Mouse (Mus musculus) forebrain, embryonic 11.5 days (tissue): ENCODE measurements around the gene Atg9a. TPM values are rescaled to one million over a fixed set of nuclear protein-coding genes. Genes with fewer than 3 reads are reported as not detected.
A peak's percentile ranks its signal among the peaks of the same experiment; 100 is the strongest.
"Not testable (repeated sequence)": the region's sequence is repeated elsewhere in the genome, so short reads cannot be mapped to it uniquely, and the experiment has no call there.

ENCODE experiments used
- ATAC-seq: fragments of 200-750 bp; cut with Nextera tagmentation; replicated peaks from 2 replicates; pipeline ENCODE4 v1.8.0; 2017; ENCODE audit warnings: moderate TSS enrichment; ENCODE audit not compliant: low FRiP score
- DNase-seq: peaks from one replicate; pipeline ENCODE4 v3.0.0-alpha.2; 2017; ENCODE audit warnings: low spot score
- H3K27ac ChIP-seq: fragments of 300-500 bp; sonication (generic); 2 replicates; pipeline ENCODE4 v1.5.1; 2014; ENCODE audit warnings: low read depth, low read length
- H3K27me3 ChIP-seq: fragments of 300-500 bp; sonication (generic); 2 replicates; pipeline ENCODE4 v1.6.1; 2014; ENCODE audit warnings: mild to moderate bottlenecking, low read length, mixed read lengths; ENCODE audit not compliant: control insufficient read depth, insufficient read depth
- H3K36me3 ChIP-seq: fragments of 300-500 bp; sonication (generic); 2 replicates; pipeline ENCODE4 v1.6.1; 2014; ENCODE audit warnings: mild to moderate bottlenecking, low read length, moderate library complexity, mixed read lengths; ENCODE audit not compliant: control insufficient read depth, insufficient read depth
- H3K4me1 ChIP-seq: fragments of 300-500 bp; sonication (generic); replicated peaks from 2 replicates; pipeline ENCODE4 v1.6.1; 2014; ENCODE audit warnings: low read length, mixed read lengths; ENCODE audit not compliant: control insufficient read depth, insufficient read depth
- H3K4me2 ChIP-seq: fragments of 300-500 bp; sonication (generic); 2 replicates; pipeline ENCODE4 v1.6.1; 2014; ENCODE audit warnings: low read depth, mild to moderate bottlenecking, low read length, moderate library complexity, mixed read lengths; ENCODE audit not compliant: severe bottlenecking
- H3K4me3 ChIP-seq: fragments of 300-500 bp; sonication (generic); 2 replicates; pipeline ENCODE4 v1.5.1; 2014; ENCODE audit warnings: low read depth, low read length
- H3K9ac ChIP-seq: fragments of 300-500 bp; sonication (generic); 2 replicates; pipeline ENCODE4 v1.6.1; 2014; ENCODE audit warnings: low read length
- H3K9me3 ChIP-seq: fragments of 300-500 bp; sonication (generic); 2 replicates; pipeline ENCODE4 v1.6.1; 2016; ENCODE audit warnings: low read length, mixed read lengths; ENCODE audit not compliant: control insufficient read depth
- WGBS: fragments of 180-500 bp; shearing (Covaris S2); extraction: QIAGEN DNeasy Blood & Tissue Kit; methylation state at CpG from one replicate; pipeline ENCODE4 v1.1.7; 2014; 5-methylcytosine and 5-hydroxymethylcytosine counted together
- polyA plus RNA-seq: library from polyadenylated mRNA; unstranded; fragments of >200 nt; fragmentation: Nextera tagmentation; extraction: Ambion mirVana; gene quantifications from 2 replicates; pipeline ENCODE4 v1.2.1, GENCODE M21; 2014

Atg9a gene
- polyA plus RNA-seq = 19.6 and 23.5 TPM in 2 replicates

DNA sequence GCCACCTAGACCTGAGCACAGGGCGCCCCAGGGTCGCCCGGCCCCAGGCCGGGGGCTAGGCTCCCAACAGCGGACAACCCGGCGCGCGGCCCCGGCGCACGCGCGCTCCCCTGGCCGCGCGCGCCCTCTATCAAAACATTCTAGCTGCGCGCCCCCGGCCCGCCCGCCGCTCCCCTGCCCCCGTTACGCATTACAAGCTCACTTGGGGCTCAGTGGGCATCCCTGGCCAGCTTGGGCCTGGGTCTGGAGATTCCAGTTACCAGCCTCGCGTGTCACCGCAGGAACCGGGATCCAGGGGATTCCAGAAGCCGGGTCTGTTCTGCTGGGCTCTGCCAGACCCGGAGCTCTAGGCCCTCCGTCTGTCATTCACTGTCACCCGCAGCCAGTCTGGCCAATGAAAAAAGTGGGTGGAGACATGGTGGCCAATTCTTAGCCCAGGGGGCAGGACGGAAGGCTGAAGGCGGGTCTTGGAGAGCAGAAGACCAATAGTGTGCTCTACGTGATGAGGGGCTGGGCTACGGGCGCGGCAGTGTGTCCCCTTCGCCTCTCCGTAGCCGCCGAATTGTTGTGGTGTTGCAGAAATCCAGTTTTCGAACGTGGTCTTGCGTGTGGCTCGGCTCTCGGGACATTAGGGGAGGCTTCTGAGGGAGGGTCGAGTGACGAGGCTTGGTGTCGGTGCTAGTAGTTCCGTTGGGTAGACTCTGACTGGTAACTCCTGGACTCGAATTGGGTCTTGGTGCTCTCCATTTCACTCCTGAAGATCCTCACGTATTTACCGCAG, at the start of gene Atg9a, which contains the start of gene Ankzf1:
TSS of gene Atg9a (minus strand) at position 575 of the 781 bp plus-strand sequence.
TSS of gene Ankzf1 (plus strand) at position 530 of the 781 bp plus-strand sequence.
- peak within 1 kb of the TSS; percentile 68 for H3K27ac ChIP-seq
- peak within 1 kb of the TSS; percentile 83 for H3K9ac ChIP-seq
- H3K27me3 ChIP-seq = no peaks in the 10 kb centered on the region
- H3K4me1 ChIP-seq = peaks cover 8% of the 10 kb centered on the region
- H3K9me3 ChIP-seq = no peaks in the 10 kb centered on the region
- peak; percentile 95 for DNase-seq
- H3K4me2 ChIP-seq = peak within 1 kb of the TSS; percentile 99
- H3K4me3 ChIP-seq = peak within 1 kb of the TSS; percentile 75
- ATAC-seq = peak; percentile 99
- WGBS = 2% methylated on average over 56 of the region's 56 CpGs
- H3K36me3 ChIP-seq = no peaks in the 10 kb centered on the region; the same call in 1 of the 2 replicates

GRCm38 (mm10) chr1:75239591-75239990, 47.6 kb upstream of the Atg9a start:
- ATAC-seq = no peak
- 89% methylated on average over 10 of the region's 10 CpGs for WGBS
- Histone ChIP-seq H3K27ac (no peak overlapping the region), H3K9ac (no peak overlapping the region), H3K36me3 (no peaks in the 10 kb centered on the region), H3K27me3 (no peaks in the 10 kb centered on the region), H3K4me3 (no peak overlapping the region), H3K4me1 (peaks cover 6% of the 10 kb centered on the region), H3K4me2 (no peak overlapping the region), H3K9me3 (no peaks in the 10 kb centered on the region)
- no peak for DNase-seq

- peaks cover 6% of the 10 kb centered on the region for H3K4me1 ChIP-seq
- DNase-seq (peak; percentile 89), ATAC-seq (peak; percentile 87)
- H3K9ac ChIP-seq = peak within 1 kb of the TSS; percentile 82
- WGBS = 2% methylated on average over 63 of the region's 64 CpGs
- H3K9me3 ChIP-seq = no peaks in the 10 kb centered on the region
- no peaks in the 10 kb centered on the region for H3K27me3 ChIP-seq
- no peaks in the 10 kb centered on the region for H3K36me3 ChIP-seq
- peak within 1 kb of the TSS; percentile 62 for H3K27ac ChIP-seq
- peak within 1 kb of the TSS; percentile 56 for H3K4me3 ChIP-seq
- H3K4me2 ChIP-seq = peak within 1 kb of the TSS; percentile 99
These were observed 44.4 kb upstream of the Atg9a start, which contains the start of gene Dnajb2 for GRCm38 (mm10) chr1:75236117-75237050. Gene Dnajb2, plus strand, starts transcription at chr1:75236406.

DNA sequence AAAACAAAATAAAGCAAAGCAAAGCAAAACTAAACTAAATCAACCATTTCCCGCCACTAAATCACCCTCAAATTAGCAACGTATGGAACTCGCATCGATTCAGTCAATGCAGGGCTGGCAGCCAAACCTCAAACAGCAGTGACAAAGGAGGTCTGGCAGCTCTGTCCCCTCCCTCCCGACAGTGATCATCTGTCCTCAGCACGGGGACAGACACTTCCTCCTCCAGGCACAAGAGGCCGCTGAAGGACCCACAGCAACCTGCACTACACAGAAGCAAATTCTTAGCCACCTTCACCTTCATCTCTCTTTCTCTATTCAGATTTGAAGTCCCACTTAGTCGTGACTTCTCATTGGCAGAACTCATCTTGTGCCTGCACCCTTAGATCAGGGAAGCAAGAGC, 42.6 kb upstream of the Atg9a start:
- 2% methylated on average over 8 of the region's 8 CpGs for WGBS
- ATAC-seq = 0 out of 2 replicates have a peak, but pooled peaks have one; percentile 51

DNA sequence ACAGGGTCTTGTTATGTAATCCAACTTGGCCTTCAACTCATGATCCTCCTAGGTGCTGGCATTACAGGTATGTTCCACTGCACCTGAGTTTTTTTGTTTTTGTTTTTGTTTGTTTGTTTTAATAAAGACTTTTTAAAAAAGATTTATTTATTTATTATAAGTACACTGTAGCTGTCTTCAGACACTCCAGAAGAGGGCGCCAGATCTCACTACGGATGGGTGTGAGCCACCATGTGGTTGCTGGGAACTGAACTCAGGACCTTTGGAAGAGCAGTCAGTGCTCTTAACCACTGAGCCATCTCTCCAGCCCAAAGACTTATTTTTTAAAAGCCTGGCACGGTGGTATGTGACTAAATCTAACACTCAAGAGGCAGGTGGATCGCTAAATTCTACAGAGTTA, 40.5 kb upstream of the Atg9a start:
- not testable (repeated sequence) for H3K9ac ChIP-seq, DNase-seq, H3K4me2 ChIP-seq, H3K27ac ChIP-seq, H3K27me3 ChIP-seq, H3K4me3 ChIP-seq, ATAC-seq, H3K36me3 ChIP-seq, H3K9me3 ChIP-seq, H3K4me1 ChIP-seq
- 68% methylated on average over 4 of the region's 4 CpGs for WGBS

More for the DNA sequence above, 42.6 kb upstream of the Atg9a start:
- Histone ChIP-seq H3K9me3 (no peaks in the 10 kb centered on the region), H3K27ac (no peak overlapping the region), H3K27me3 (no peaks in the 10 kb centered on the region), H3K9ac (no peak overlapping the region), H3K36me3 (no peaks in the 10 kb centered on the region), H3K4me2 (no peak overlapping the region), H3K4me1 (peaks cover 6% of the 10 kb centered on the region), H3K4me3 (no peak overlapping the region)
- DNase-seq = peak; percentile 77

GRCm38 (mm10) chr1:75231664-75232152, 39.7 kb upstream of the Atg9a start, which contains the start of gene A630095N17Rik:
Gene A630095N17Rik, minus strand, starts transcription at chr1:75232102.
- H3K9me3 ChIP-seq = no peaks in the 10 kb centered on the region
- no peaks in the 10 kb centered on the region for H3K36me3 ChIP-seq
- ATAC-seq (no peak), DNase-seq (no peak)
- H3K4me1 ChIP-seq = peaks cover under 1% of the 10 kb centered on the region; the same call in 1 of the 2 replicates
- WGBS = 71% methylated on average over 5 of the region's 5 CpGs
- H3K4me2 ChIP-seq = no peak within 1 kb of the TSS
- H3K27ac ChIP-seq = no peak within 1 kb of the TSS
- H3K9ac ChIP-seq = no peak within 1 kb of the TSS
- H3K27me3 ChIP-seq = no peaks in the 10 kb centered on the region
- H3K4me3 ChIP-seq = no peak within 1 kb of the TSS

DNA sequence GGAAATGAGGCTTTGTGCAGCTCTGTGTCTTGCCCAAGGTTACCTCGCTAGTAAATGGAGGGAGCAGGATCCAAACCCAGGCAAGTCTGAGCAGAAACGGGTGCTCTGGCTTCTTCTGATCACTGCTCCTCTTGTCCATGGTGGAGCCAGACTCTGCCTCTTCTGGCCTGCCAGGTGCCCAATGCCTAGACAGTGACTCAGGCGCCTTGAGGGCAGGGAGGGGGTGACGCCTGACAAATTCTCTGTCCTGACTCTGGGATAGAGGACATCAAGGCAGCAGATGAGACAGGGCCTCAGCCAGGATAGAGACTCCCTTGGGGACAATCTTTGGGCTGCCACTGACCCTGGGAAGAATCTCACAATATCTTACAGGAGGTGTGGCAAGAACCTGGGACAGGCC, 39.2 kb upstream of the Atg9a start:
- H3K4me3 ChIP-seq = no peak overlapping the region
- H3K27ac ChIP-seq = no peak overlapping the region
- no peaks in the 10 kb centered on the region for H3K4me1 ChIP-seq
- no peak overlapping the region for H3K9ac ChIP-seq
- 76% methylated on average over 4 of the region's 4 CpGs for WGBS
- H3K36me3 ChIP-seq = no peaks in the 10 kb centered on the region
- H3K9me3 ChIP-seq = no peaks in the 10 kb centered on the region
- no peaks in the 10 kb centered on the region for H3K27me3 ChIP-seq
- H3K4me2 ChIP-seq = no peak overlapping the region
- DNase-seq (no peak), ATAC-seq (no peak)

DNA sequence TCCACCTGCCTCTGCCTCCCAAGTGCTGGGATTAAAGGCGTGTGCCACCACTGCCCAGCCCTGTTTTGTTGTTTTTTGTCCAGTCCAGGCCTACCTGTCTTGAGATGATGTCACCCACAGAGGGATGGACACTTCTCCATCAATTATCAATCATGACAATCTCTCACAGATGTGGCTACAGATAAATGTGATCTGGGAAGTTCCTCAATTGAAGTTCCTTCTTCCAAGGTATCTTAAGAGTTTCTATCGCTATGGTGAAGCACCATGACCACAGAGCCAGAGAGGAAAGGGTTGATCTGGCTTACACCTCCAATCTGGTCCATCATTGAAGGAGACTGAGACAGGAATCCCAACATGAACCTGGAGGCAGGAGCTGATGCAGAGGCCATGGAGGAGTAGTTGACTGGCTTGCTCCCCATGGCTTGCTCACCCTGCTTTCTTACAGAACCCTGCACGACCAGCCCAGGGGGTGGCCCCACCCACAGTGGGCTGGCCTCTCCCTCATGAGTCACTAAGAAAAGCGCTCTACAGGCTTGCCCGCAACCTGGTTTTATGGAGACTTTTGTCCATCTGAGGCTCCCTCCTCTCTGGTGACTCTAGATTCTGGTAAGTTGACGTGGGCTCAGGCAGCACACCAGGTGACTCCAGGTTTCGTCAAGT, 38.5 kb upstream of the Atg9a start:
- Histone ChIP-seq H3K27ac (no peak overlapping the region), H3K9ac (no peak overlapping the region), H3K9me3 (no peaks in the 10 kb centered on the region), H3K27me3 (no peaks in the 10 kb centered on the region), H3K4me1 (no peaks in the 10 kb centered on the region), H3K4me2 (no peak overlapping the region), H3K4me3 (no peak overlapping the region), H3K36me3 (no peaks in the 10 kb centered on the region)
- WGBS = 71% methylated on average over 7 of the region's 7 CpGs
- no peak for ATAC-seq
- no peak for DNase-seq
